Mouse (Mus musculus) activated CD4-positive, CD25-positive, alpha-beta regulatory T cell, adult 4 months (primary cell): ENCODE results near the gene Ift74. TPM values are rescaled to one million over a fixed set of nuclear protein-coding genes. Genes with fewer than 3 reads are reported as not detected.

Experiments
- ATAC-seq: one replicate; pipeline ENCODE4 v1.8.0; 2017
- polyA plus RNA-seq, 2 experiments: library from polyadenylated mRNA; unstranded; fragments of 100-300 nt; shearing (Covaris generic); gene quantifications; one replicate each; pipeline ENCODE4 v1.2.1; 2017

Ift74 gene
- polyA plus RNA-seq, 2 experiments from 2014 or later = 4.6 to 6.8 TPM

- no peak for ATAC-seq
Measured at GRCm38 (mm10) chr4:94696368-94696767, 82.1 kb downstream of the Ift74 start.

GRCm38 (mm10) chr4:94711002-94711401, 96.7 kb downstream of the Ift74 start:
- no peak for ATAC-seq

GRCm38 (mm10) chr4:94711426-94711825, 97.1 kb downstream of the Ift74 start:
- ATAC-seq = no peak

GRCm38 (mm10) chr4:94713741-94714140, 99.5 kb downstream of the Ift74 start:
- ATAC-seq = no peak

- ATAC-seq = no peak
Measured at GRCm38 (mm10) chr4:94715166-94715565, 100.9 kb downstream of the Ift74 start.

- ATAC-seq = no peak
Measured at GRCm38 (mm10) chr4:94725799-94726198, 111.5 kb downstream of the Ift74 start.

- no peak for ATAC-seq
Measured at GRCm38 (mm10) chr4:94732721-94733120, 118.4 kb downstream of the Ift74 start.

GRCm38 (mm10) chr4:94737326-94738295, 123.3 kb downstream of the Ift74 start:
- ATAC-seq = no peak

GRCm38 (mm10) chr4:94738838-94739731, 124.8 kb downstream of the Ift74 start, which contains the start of gene Tek:
TSS of gene Tek (plus strand) at chr4:94739289.
- ATAC-seq = no peak

GRCm38 (mm10) chr4:94741824-94742223, 127.5 kb downstream of the Ift74 start:
- no peak for ATAC-seq

Other genes starting within 250 kb of the Ift74 start
- gene Gm10306, start 57.9 kb upstream of the Ift74 start, polyA plus RNA-seq = not detected
- gene Caap1, start 57.7 kb upstream of the Ift74 start, polyA plus RNA-seq = 1 to 10 TPM; 3.8 to 5.1 TPM
- gene Plaa, start 11.2 kb upstream of the Ift74 start, polyA plus RNA-seq = 10 to 100 TPM; 34.9 to 38.8 TPM
- gene Lrrc19, start 35.7 kb downstream of the Ift74 start, polyA plus RNA-seq = under 1 TPM in 1 of 2 experiments, not detected in 1; 0.20 TPM
- gene Tek, start 124.8 kb downstream of the Ift74 start, polyA plus RNA-seq = not detected